Mouse (Mus musculus): ENCODE data around the gene Gm20388.

DNA sequence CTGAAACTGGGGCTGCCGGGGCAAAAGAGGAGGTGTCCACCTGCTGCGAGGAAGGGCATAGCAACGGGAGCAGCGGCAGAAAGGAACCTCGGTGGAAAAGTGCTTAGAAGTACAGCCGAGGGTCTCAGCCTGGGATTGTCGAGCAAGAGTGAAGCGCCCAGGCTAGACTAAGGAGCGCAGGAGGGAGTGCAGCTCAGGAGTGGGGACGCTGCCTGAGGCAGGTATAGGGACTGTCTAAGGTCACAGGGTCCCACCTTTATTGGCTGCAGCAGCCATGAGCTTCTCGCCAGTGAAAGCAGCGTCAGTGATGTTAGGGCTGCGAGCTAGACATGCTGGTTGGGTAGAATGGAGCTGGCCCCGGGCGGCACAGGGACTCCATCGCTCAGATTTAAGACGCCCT lies 3207.1 kb downstream of the Gm20388 start:
- no peak for TF ChIP-seq CTCF (IDR thresholded peaks at IDR 0.05; ENCODE audit: borderline replicate concordance, insufficient read depth, low read depth, low read length)
- no peak for TF ChIP-seq POLR2A (IDR thresholded peaks at IDR 0.05; ENCODE audit: borderline replicate concordance, insufficient read depth, low read length)
